Mouse (Mus musculus): ENCODE results near the gene Crip1.

The Crip1 gene

GRCm38 (mm10) chr12:113146112-113147057, at the start of gene Crip1:
Crip1 (plus strand) TSS chr12:113146316.
- peak; percentile 86 to 89 for DNase-seq

GRCm38 (mm10) chr12:113097040-113097439, 49.1 kb upstream of the Crip1 start:
- peak in 1 of 2 experiments; percentile 52 for DNase-seq

GRCm38 (mm10) chr12:113097749-113098281, 48.3 kb upstream of the Crip1 start, which contains the start of gene Mta1:
Mta1 (plus strand) TSS chr12:113098278.
- peak; percentile 66 to 83 for DNase-seq

GRCm38 (mm10) chr12:113098530-113099151, 47.5 kb upstream of the Crip1 start:
- DNase-seq = peak; percentile 54 to 62

GRCm38 (mm10) chr12:113099470-113100237, 46.5 kb upstream of the Crip1 start:
- DNase-seq = peak in 1 of 2 experiments; percentile 32

- DNase-seq = peak; percentile 78 to 83
These were observed 45.6 kb upstream of the Crip1 start for GRCm38 (mm10) chr12:113100448-113101076.

- no peak for DNase-seq
These were observed 44.7 kb upstream of the Crip1 start for GRCm38 (mm10) chr12:113101251-113101960.

GRCm38 (mm10) chr12:113102461-113102860, 43.7 kb upstream of the Crip1 start:
- DNase-seq = peak; percentile 71 to 83

GRCm38 (mm10) chr12:113103846-113104451, 42.2 kb upstream of the Crip1 start:
- DNase-seq = peak in 1 of 2 experiments; percentile 60

GRCm38 (mm10) chr12:113106386-113106785, 39.7 kb upstream of the Crip1 start:
- no peak for DNase-seq

- no peak for DNase-seq
These were observed 38.5 kb upstream of the Crip1 start for GRCm38 (mm10) chr12:113107431-113108124.

- DNase-seq = peak in 1 of 2 experiments; percentile 40
These were observed 37.4 kb upstream of the Crip1 start for GRCm38 (mm10) chr12:113108528-113109283.

- DNase-seq = no peak
These were observed 36.3 kb upstream of the Crip1 start for GRCm38 (mm10) chr12:113109801-113110200.

GRCm38 (mm10) chr12:113114141-113114540, 32.0 kb upstream of the Crip1 start:
- no peak for DNase-seq

GRCm38 (mm10) chr12:113114856-113115538, 31.1 kb upstream of the Crip1 start:
- no peak for DNase-seq

GRCm38 (mm10) chr12:113119516-113120410, 26.4 kb upstream of the Crip1 start:
- DNase-seq = peak; percentile 88 to 91

- no peak for DNase-seq
These were observed 21.4 kb upstream of the Crip1 start for GRCm38 (mm10) chr12:113124726-113125125.

GRCm38 (mm10) chr12:113130732-113131131, 15.4 kb upstream of the Crip1 start:
- DNase-seq = no peak
